Mouse (Mus musculus) kidney, postnatal 0 days (tissue): ENCODE results near the gene Gm28308. TPM values are rescaled to one million over a fixed set of nuclear protein-coding genes. Genes with fewer than 3 reads are reported as not detected.

Experiments
- ATAC-seq: fragments of 200-750 bp; cut with Nextera tagmentation; replicated peaks from 2 replicates; pipeline ENCODE4 v1.8.0; 2017; ENCODE audit warnings: low read depth, moderate number of reproducible peaks, moderate TSS enrichment, moderate library complexity; ENCODE audit not compliant: low FRiP score
- DNase-seq: peaks from one replicate; pipeline ENCODE4 v3.0.0-alpha.2; 2016; ENCODE audit warnings: low spot score
- H3K27ac ChIP-seq: fragments of 300-500 bp; sonication (generic); 2 replicates; pipeline ENCODE4 v1.5.1; 2014; ENCODE audit warnings: mild to moderate bottlenecking
- H3K27me3 ChIP-seq: fragments of 300-500 bp; sonication (generic); 2 replicates; pipeline ENCODE4 v1.6.1; 2014; ENCODE audit warnings: low read length, mixed read lengths; ENCODE audit not compliant: insufficient read depth
- H3K36me3 ChIP-seq: fragments of 300-500 bp; sonication (generic); 2 replicates; pipeline ENCODE4 v1.6.1; 2014; ENCODE audit warnings: low read length, mixed read lengths; ENCODE audit not compliant: insufficient read depth
- H3K4me1 ChIP-seq: fragments of 300-500 bp; sonication (generic); replicated peaks from 2 replicates; pipeline ENCODE4 v1.6.1; 2014; ENCODE audit warnings: antibody characterized with exemption, low read length, mixed read lengths; ENCODE audit not compliant: insufficient read depth
- H3K4me2 ChIP-seq: fragments of 300-500 bp; sonication (generic); 2 replicates; pipeline ENCODE4 v1.6.1; 2014; ENCODE audit warnings: mild to moderate bottlenecking, low read length, moderate library complexity, mixed read lengths
- H3K4me3 ChIP-seq: fragments of 300-500 bp; sonication (generic); replicated peaks from 2 replicates; pipeline ENCODE4 v1.5.1; 2014; ENCODE audit warnings: low read depth, low read length
- H3K9ac ChIP-seq: fragments of 300-500 bp; sonication (generic); 2 replicates; pipeline ENCODE4 v1.6.1; 2014; ENCODE audit warnings: low read depth, low read length
- H3K9me3 ChIP-seq: fragments of 300-500 bp; sonication (generic); replicated peaks from 2 replicates; pipeline ENCODE4 v1.6.1; 2016; ENCODE audit warnings: low read length, inconsistent platforms, mixed read lengths
- CTCF ChIP-seq: IDR thresholded peaks from 2 replicates; pipeline ENCODE4 v1.5.1; 2016; ENCODE audit warnings: antibody characterized with exemption, low read depth, mild to moderate bottlenecking, moderate library complexity
- WGBS: fragments of 180-500 bp; shearing (Covaris S2); extraction: QIAGEN DNeasy Blood & Tissue Kit; methylation state at CpG from one replicate; pipeline ENCODE4 v1.1.7; 2014; 5-methylcytosine and 5-hydroxymethylcytosine counted together
- polyA plus RNA-seq: library from polyadenylated mRNA; unstranded; fragments of >200 nt; fragmentation: Nextera tagmentation; extraction: Ambion mirVana; gene quantifications from 2 replicates; pipeline ENCODE4 v1.2.1, GENCODE M21; 2015

Gene Gm28308
- polyA plus RNA-seq, 1 experiment from 2014 or later = 2.1 TPM

- 17% methylated on average over 23 of the region's 23 CpGs for WGBS
- Histone ChIP-seq H3K36me3 (no peaks in the 10 kb centered on the region), H3K9ac (peak overlapping the region; percentile 91), H3K27me3 (no peaks in the 10 kb centered on the region), H3K4me1 (peaks cover 50% of the 10 kb centered on the region), H3K27ac (peak overlapping the region; percentile 96), H3K4me3 (peak overlapping the region; percentile 62), H3K4me2 (peak overlapping the region; percentile 89), H3K9me3 (no peaks in the 10 kb centered on the region)
- ATAC-seq = no peak
- TF ChIP-seq CTCF = no peak
- peak; percentile 64 for DNase-seq
Observed at GRCm38 (mm10) chr6:52217895-52218642, 4.9 kb upstream of the Gm28308 start.

GRCm38 (mm10) chr6:52217459-52217768 is 4.3 kb upstream of the Gm28308 start:
- Histone ChIP-seq H3K9ac (peak overlapping the region; percentile 91), H3K27me3 (no peaks in the 10 kb centered on the region), H3K36me3 (no peaks in the 10 kb centered on the region), H3K4me2 (peak overlapping the region; percentile 89), H3K4me1 (peaks cover 50% of the 10 kb centered on the region), H3K27ac (peak overlapping the region; percentile 96), H3K4me3 (peak overlapping the region; percentile 62), H3K9me3 (no peaks in the 10 kb centered on the region)
- DNase-seq (peak; percentile 98), ATAC-seq (peak; percentile 81)
- no peak for TF ChIP-seq CTCF
- 1% methylated on average over 25 of the region's 25 CpGs for WGBS

- DNase-seq (no peak), ATAC-seq (peak; percentile 31; the same call in 1 of the 2 replicates)
- Histone ChIP-seq H3K27ac (peak overlapping the region; percentile 96), H3K4me2 (peak overlapping the region; percentile 89), H3K4me1 (peaks cover 50% of the 10 kb centered on the region), H3K9me3 (no peaks in the 10 kb centered on the region), H3K4me3 (peak overlapping the region; percentile 62), H3K27me3 (no peaks in the 10 kb centered on the region), H3K36me3 (no peaks in the 10 kb centered on the region), H3K9ac (peak overlapping the region; percentile 91)
- TF ChIP-seq CTCF = no peak
- WGBS = under 1% methylated on average over 54 of the region's 60 CpGs
Observed at GRCm38 (mm10) chr6:52216691-52217458, 3.7 kb upstream of the Gm28308 start.

GRCm38 (mm10) chr6:52215771-52216535 is 2.8 kb upstream of the Gm28308 start:
- 2% methylated on average over 30 of the region's 30 CpGs for WGBS
- ATAC-seq (no peak), DNase-seq (no peak)
- Histone ChIP-seq H3K4me2 (peak overlapping the region; percentile 89), H3K4me1 (peaks cover 51% of the 10 kb centered on the region), H3K9ac (peak overlapping the region; percentile 91), H3K36me3 (no peaks in the 10 kb centered on the region), H3K9me3 (no peaks in the 10 kb centered on the region), H3K27me3 (no peaks in the 10 kb centered on the region), H3K27ac (peak overlapping the region; percentile 96), H3K4me3 (peak overlapping the region; percentile 62)
- no peak for TF ChIP-seq CTCF

- no peak for TF ChIP-seq CTCF
Observed at GRCm38 (mm10) chr6:52215070-52215469, 1.9 kb upstream of the Gm28308 start.

GRCm38 (mm10) chr6:52214271-52214670 is 1.1 kb upstream of the Gm28308 start:
- Histone ChIP-seq H3K27ac (peak overlapping the region; percentile 33; the same call in 1 of the 2 replicates), H3K9me3 (no peaks in the 10 kb centered on the region), H3K4me1 (peaks cover 50% of the 10 kb centered on the region), H3K4me3 (peak overlapping the region; percentile 78; the same call in 1 of the 2 replicates), H3K4me2 (peak overlapping the region; percentile 89), H3K27me3 (no peaks in the 10 kb centered on the region), H3K9ac (peak overlapping the region; percentile 72; the same call in 1 of the 2 replicates), H3K36me3 (no peaks in the 10 kb centered on the region)
- no peak for DNase-seq
- no peak for TF ChIP-seq CTCF
- ATAC-seq = no peak
- 25% methylated on average over 5 of the region's 5 CpGs for WGBS

More at GRCm38 (mm10) chr6:52215070-52215469, 1.9 kb upstream of the Gm28308 start:
- WGBS = 42% methylated on average over 3 of the region's 3 CpGs
- H3K27me3 ChIP-seq = no peaks in the 10 kb centered on the region
- peaks cover 52% of the 10 kb centered on the region for H3K4me1 ChIP-seq
- H3K9me3 ChIP-seq = no peaks in the 10 kb centered on the region
- H3K36me3 ChIP-seq = no peaks in the 10 kb centered on the region
- no peak for ATAC-seq
- H3K4me2 ChIP-seq = peak overlapping the region; percentile 89
- H3K9ac ChIP-seq = 0 out of 2 replicates have a peak overlapping the region, but pooled peaks have one; percentile 33
- peak overlapping the region; percentile 62; the same call in 1 of the 2 replicates for H3K4me3 ChIP-seq
- no peak overlapping the region for H3K27ac ChIP-seq
- no peak for DNase-seq
